Mouse (Mus musculus): ENCODE measurements around the gene Ppfibp1. TPM values are rescaled to one million over a fixed set of nuclear protein-coding genes. Genes with fewer than 3 reads are reported as not detected.

Ppfibp1 gene
- polyA plus RNA-seq, 1 experiment from 2014 or later, result 16.0 TPM

DNA sequence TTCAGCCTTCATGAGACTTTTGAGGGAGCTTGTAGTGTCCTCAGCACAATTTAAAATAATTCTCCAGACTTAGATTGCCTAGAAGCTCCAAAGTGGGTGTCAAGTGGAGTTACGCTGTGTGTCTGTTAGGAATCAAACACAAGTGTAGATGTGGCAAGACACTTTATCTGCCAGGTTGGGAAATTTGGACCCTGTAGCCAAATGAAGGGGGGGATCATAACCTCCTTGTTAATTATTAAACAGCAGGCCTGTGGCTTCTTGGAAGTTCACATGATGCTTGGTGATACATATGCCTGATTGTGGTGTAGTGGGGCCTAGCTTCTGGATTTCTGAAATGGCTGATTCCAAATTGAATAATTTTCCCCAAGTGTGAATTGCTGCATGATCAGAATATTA is 19.5 kb downstream of the Ppfibp1 start:
- 97% methylated on average over 1 of the region's 1 CpGs for WGBS
- Histone ChIP-seq H3K4me2 (replicated peaks) (no peak overlapping the region), H3K36me3 (replicated peaks; ENCODE audit: control insufficient read depth, insufficient read depth) (no peaks in the 10 kb centered on the region), H3K4me3 (replicated peaks; ENCODE audit: low read length) (no peak overlapping the region), H3K9me3 (ENCODE audit: control insufficient read depth, low read length) (no peaks in the 10 kb centered on the region), H3K27ac (no peak overlapping the region), H3K9ac (no peak overlapping the region), H3K4me1 (replicated peaks; ENCODE audit: control insufficient read depth, insufficient read depth, low read length) (no peaks in the 10 kb centered on the region), H3K27me3 (ENCODE audit: control insufficient read depth, insufficient read depth, low read length) (no peaks in the 10 kb centered on the region)
- no peak for ATAC-seq (ENCODE audit: low FRiP score)
- no peak for DNase-seq (ENCODE audit: low spot score)

DNA sequence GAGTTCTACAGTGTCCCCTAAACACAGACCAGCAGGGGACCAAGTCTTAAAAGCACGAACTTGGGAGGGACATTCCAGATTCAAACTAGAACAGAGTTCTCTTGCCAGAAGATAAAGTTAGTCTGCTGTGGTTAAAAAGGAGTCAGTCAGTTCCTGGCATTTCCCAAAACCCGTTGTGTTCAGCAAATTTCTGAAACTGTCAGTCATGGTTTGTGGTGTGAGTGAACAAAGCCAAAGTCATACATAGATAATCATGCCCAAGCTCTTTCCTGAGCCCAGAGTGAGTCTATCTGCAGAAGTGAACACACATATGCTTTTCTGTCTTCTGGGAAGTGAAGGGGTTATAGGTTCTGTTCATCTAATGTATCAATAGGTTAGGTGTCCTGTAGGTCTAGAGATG is 20.5 kb downstream of the Ppfibp1 start:
- Histone ChIP-seq H3K27me3 (ENCODE audit: control insufficient read depth, insufficient read depth, low read length) (no peaks in the 10 kb centered on the region), H3K36me3 (replicated peaks; ENCODE audit: control insufficient read depth, insufficient read depth) (no peaks in the 10 kb centered on the region), H3K4me1 (replicated peaks; ENCODE audit: control insufficient read depth, insufficient read depth, low read length) (0 out of 2 replicates have a peak, but pooled peaks cover 3% of the 10 kb centered on the region), H3K4me2 (replicated peaks) (no peak overlapping the region), H3K4me3 (replicated peaks; ENCODE audit: low read length) (no peak overlapping the region), H3K9ac (no peak overlapping the region), H3K27ac (no peak overlapping the region), H3K9me3 (ENCODE audit: control insufficient read depth, low read length) (no peaks in the 10 kb centered on the region)
- WGBS, result 69% methylated on average over 2 of the region's 2 CpGs
- ATAC-seq (ENCODE audit: low FRiP score) (no peak), DNase-seq (ENCODE audit: low spot score) (no peak)

DNA sequence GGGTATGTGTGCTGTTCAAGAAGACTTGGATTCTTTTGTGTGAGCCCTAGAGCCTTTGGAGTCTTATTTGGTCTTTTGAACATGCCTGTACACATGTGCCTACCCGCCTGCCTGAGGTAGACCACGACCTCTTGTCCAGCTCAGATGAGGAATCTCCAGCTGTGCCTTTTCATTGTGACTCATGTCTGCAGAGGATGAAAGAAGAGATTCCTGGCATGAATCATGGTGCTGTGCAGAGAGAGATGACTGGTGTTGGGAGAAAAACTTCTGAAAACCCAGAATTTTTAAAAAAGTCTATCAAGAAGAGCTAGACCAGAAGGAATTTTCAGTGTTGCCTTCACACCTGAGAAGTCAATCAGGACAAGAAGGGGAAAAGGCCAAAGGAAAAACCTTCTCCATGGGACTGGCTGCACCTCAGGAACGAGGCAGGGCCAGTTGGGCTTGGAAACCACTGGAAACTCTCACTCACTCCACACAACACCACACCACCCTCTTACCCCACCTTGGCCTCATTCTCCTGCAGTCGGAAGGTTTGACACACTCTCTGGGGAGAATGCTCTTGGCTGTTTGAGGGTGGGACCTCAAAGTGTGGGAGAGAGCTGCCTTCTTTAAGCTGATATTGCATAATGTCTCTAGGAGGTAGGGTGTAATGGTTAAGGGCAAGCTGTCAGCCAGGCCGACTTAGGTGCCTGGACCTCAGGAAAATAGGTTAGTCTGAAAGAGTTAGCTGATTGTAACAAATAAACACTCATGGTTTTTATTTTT is 21.6 kb downstream of the Ppfibp1 start:
- H3K36me3 ChIP-seq (replicated peaks; ENCODE audit: control insufficient read depth, insufficient read depth), result no peaks in the 10 kb centered on the region
- WGBS, result 86% methylated on average over 5 of the region's 5 CpGs
- H3K4me2 ChIP-seq (replicated peaks), result no peak overlapping the region
- no peaks in the 10 kb centered on the region for H3K27me3 ChIP-seq (ENCODE audit: control insufficient read depth, insufficient read depth, low read length)
- no peaks in the 10 kb centered on the region for H3K9me3 ChIP-seq (ENCODE audit: control insufficient read depth, low read length)
- H3K9ac ChIP-seq, result no peak overlapping the region
- ATAC-seq (ENCODE audit: low FRiP score) (no peak), DNase-seq (ENCODE audit: low spot score) (no peak)
- H3K27ac ChIP-seq, result no peak overlapping the region
- H3K4me3 ChIP-seq (replicated peaks; ENCODE audit: low read length), result no peak overlapping the region
- 0 out of 2 replicates have a peak, but pooled peaks cover 3% of the 10 kb centered on the region for H3K4me1 ChIP-seq (replicated peaks; ENCODE audit: control insufficient read depth, insufficient read depth, low read length)

DNA sequence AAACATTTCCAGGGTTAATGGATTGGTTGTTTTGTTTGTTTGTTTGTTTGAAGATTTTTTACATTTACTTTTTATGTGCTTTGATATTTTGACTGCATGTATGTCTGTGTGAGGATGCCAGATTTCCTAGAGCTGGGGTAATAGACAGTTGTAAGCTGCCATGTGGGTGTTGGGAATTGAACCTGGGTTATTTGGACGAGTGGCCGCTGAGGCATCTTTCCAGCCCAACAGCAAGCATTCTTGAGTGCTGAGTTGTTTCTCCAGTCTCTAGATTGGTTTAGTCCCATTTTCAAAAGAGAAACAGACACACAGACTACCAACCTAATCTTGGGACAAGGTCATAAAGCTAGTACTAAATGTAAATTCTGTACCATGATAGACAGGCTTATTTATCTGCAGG is 22.5 kb downstream of the Ppfibp1 start:
- H3K4me1 ChIP-seq (replicated peaks; ENCODE audit: control insufficient read depth, insufficient read depth, low read length), result 0 out of 2 replicates have a peak, but pooled peaks cover 3% of the 10 kb centered on the region
- DNase-seq (ENCODE audit: low spot score) (no peak), ATAC-seq (ENCODE audit: low FRiP score) (no peak)
- H3K27me3 ChIP-seq (ENCODE audit: control insufficient read depth, insufficient read depth, low read length), result no peaks in the 10 kb centered on the region
- H3K9ac ChIP-seq, result no peak overlapping the region
- no peaks in the 10 kb centered on the region for H3K36me3 ChIP-seq (replicated peaks; ENCODE audit: control insufficient read depth, insufficient read depth)
- H3K27ac ChIP-seq, result no peak overlapping the region
- no peak overlapping the region for H3K4me3 ChIP-seq (replicated peaks; ENCODE audit: low read length)
- H3K4me2 ChIP-seq (replicated peaks), result no peak overlapping the region
- 95% methylated on average over 2 of the region's 2 CpGs for WGBS
- no peaks in the 10 kb centered on the region for H3K9me3 ChIP-seq (ENCODE audit: control insufficient read depth, low read length)

DNA sequence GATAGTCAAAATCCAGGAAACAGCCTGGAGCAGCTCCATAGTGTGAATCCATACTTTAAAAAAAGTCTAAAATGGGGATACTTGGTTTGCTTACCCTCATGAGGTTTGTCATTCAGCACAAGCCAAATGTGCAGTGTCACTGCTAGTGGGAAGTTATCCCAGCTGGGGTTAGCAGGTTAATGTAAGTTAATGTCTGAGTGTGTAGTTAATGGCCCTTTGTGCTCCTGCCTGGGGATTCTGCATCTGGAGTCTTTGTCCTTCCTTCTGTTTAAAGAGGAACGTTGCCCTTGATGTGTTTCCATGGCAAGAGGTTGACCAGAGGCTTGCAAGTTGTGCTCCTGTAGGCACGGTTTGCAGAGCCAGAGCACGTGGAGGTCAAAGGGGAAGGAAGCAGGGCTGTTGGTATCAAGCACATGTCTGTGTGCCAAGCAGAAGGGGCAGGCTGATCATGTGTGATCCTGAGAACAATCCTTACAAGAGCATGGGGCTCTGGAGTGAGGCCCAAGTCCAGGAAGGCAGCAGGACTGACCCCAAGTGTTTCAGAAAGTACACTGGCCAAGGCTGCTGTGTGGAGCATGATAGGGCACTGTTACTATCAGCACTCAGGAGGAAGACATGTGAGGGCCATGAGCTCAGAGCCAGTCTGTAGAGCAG is 24.7 kb downstream of the Ppfibp1 start:
- DNase-seq (ENCODE audit: low spot score) (no peak), ATAC-seq (ENCODE audit: low FRiP score) (no peak)
- 18% methylated on average over 3 of the region's 3 CpGs for WGBS
- Histone ChIP-seq H3K27me3 (ENCODE audit: control insufficient read depth, insufficient read depth, low read length) (no peaks in the 10 kb centered on the region), H3K36me3 (replicated peaks; ENCODE audit: control insufficient read depth, insufficient read depth) (no peaks in the 10 kb centered on the region), H3K9me3 (ENCODE audit: control insufficient read depth, low read length) (no peaks in the 10 kb centered on the region), H3K4me2 (replicated peaks) (no peak overlapping the region), H3K4me1 (replicated peaks; ENCODE audit: control insufficient read depth, insufficient read depth, low read length) (0 out of 2 replicates have a peak, but pooled peaks cover 3% of the 10 kb centered on the region), H3K9ac (no peak overlapping the region), H3K27ac (no peak overlapping the region), H3K4me3 (replicated peaks; ENCODE audit: low read length) (no peak overlapping the region)

DNA sequence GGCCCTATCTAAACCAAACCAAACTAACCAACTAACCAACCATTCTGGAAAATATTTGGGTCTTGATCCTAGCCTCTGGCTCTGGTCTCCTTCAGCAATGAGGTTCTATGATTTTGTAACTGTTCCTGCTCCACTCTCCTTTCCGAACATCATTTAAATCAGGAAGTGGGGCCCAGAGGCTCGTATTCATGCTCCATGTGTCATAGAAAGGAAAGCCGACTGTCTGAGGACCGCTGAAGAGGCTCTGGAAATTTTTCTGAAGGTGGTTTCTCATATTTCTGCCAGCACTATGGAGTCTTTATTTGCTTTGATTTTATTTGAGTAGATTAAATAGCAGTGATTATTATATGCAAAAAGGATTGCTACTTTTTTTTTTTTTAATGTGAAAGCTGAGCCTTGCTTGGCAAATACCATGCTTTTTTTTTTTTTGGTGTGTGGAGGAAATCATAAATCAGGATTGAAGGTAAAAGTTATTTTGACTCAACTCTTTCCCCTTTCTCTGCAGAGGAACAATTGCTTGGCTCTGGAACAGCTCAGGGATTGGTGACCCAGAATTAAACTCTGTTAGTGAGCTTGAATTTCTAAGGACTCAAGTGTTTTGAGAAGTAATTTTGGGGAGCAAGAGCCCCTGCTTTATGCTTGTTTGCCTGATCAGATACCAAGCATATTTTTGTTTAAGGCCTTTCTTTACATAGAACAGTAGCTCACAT is 25.4 kb downstream of the Ppfibp1 start:
- ATAC-seq (ENCODE audit: low FRiP score) (no peak), DNase-seq (ENCODE audit: low spot score) (no peak)
- Histone ChIP-seq H3K9me3 (ENCODE audit: control insufficient read depth, low read length) (no peaks in the 10 kb centered on the region), H3K9ac (no peak overlapping the region), H3K4me1 (replicated peaks; ENCODE audit: control insufficient read depth, insufficient read depth, low read length) (0 out of 2 replicates have a peak, but pooled peaks cover 3% of the 10 kb centered on the region), H3K27ac (no peak overlapping the region), H3K4me2 (replicated peaks) (no peak overlapping the region), H3K4me3 (replicated peaks; ENCODE audit: low read length) (no peak overlapping the region), H3K27me3 (ENCODE audit: control insufficient read depth, insufficient read depth, low read length) (no peaks in the 10 kb centered on the region), H3K36me3 (replicated peaks; ENCODE audit: control insufficient read depth, insufficient read depth) (no peaks in the 10 kb centered on the region)
- 77% methylated on average over 4 of the region's 4 CpGs for WGBS

DNA sequence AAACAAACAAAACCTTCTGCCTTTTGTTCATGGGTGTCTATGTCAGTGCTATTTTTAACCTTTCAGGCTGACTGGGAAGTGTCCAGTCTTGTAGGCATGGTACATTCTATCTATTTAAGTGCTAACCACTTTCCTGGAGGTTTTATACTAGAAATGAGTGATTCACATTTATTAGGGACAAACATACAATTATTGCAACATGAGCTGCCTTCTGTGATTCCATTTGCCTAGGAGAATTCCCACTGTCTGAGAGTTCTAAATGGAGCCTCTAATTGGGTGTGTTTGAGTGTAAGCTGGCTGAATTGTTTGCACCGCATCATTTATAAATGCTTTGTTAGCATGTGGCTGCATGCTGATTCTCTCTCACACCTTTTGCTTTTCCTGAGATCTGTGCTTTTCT is 27.5 kb downstream of the Ppfibp1 start:
- 80% methylated on average over 1 of the region's 1 CpGs for WGBS
- Histone ChIP-seq H3K9me3 (ENCODE audit: control insufficient read depth, low read length) (no peaks in the 10 kb centered on the region), H3K36me3 (replicated peaks; ENCODE audit: control insufficient read depth, insufficient read depth) (no peaks in the 10 kb centered on the region), H3K9ac (no peak overlapping the region), H3K27me3 (ENCODE audit: control insufficient read depth, insufficient read depth, low read length) (no peaks in the 10 kb centered on the region), H3K4me3 (replicated peaks; ENCODE audit: low read length) (no peak overlapping the region), H3K27ac (no peak overlapping the region), H3K4me1 (replicated peaks; ENCODE audit: control insufficient read depth, insufficient read depth, low read length) (0 out of 2 replicates have a peak, but pooled peaks cover 3% of the 10 kb centered on the region), H3K4me2 (replicated peaks) (no peak overlapping the region)
- DNase-seq (ENCODE audit: low spot score) (no peak), ATAC-seq (ENCODE audit: low FRiP score) (no peak)

DNA sequence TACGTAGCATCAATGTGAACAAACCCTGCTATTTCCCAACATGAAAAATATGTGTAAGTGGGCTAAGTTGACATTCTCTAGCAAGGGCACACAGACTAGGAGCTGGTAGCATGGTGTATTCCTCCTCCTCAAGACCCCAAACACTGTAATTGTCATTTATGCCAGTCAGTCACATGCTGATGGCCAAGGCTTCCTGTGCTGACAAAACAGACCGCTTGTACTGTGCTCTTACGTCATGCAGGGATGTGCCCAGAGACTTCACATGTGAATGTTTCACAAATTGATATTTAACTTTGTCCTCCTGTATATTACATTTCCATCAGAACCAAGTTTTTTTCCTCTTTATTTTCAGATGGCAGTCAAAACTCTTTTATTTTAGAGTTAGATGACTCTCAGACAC is 29.1 kb downstream of the Ppfibp1 start:
- DNase-seq (ENCODE audit: low spot score) (no peak), ATAC-seq (ENCODE audit: low FRiP score) (no peak)
- Histone ChIP-seq H3K27me3 (ENCODE audit: control insufficient read depth, insufficient read depth, low read length) (no peaks in the 10 kb centered on the region), H3K36me3 (replicated peaks; ENCODE audit: control insufficient read depth, insufficient read depth) (no peaks in the 10 kb centered on the region), H3K27ac (no peak overlapping the region), H3K4me1 (replicated peaks; ENCODE audit: control insufficient read depth, insufficient read depth, low read length) (0 out of 2 replicates have a peak, but pooled peaks cover 3% of the 10 kb centered on the region), H3K4me2 (replicated peaks) (no peak overlapping the region), H3K4me3 (replicated peaks; ENCODE audit: low read length) (no peak overlapping the region), H3K9me3 (ENCODE audit: control insufficient read depth, low read length) (no peaks in the 10 kb centered on the region), H3K9ac (no peak overlapping the region)
- 89% methylated on average over 3 of the region's 3 CpGs for WGBS

DNA sequence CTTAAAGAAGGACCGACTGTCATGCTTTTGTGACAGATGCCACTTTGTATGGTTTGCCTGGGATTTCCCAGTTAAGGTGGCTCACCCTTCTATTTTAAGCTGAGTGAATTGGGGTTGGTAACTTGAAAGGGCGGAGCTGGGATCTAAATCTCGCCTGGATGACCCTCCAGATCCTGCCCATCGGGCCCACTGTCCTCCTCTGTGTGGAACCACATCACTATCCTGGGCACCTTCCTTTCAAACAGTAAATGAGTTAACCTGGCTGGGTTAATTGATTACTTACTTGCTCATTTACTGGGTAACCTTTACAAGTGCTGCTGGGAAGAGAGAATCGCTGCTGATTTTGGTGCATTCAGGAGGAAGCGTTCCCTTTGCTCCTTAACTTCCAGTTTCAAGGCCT is 30.1 kb downstream of the Ppfibp1 start:
- no peak overlapping the region for H3K4me3 ChIP-seq (replicated peaks; ENCODE audit: low read length)
- no peaks in the 10 kb centered on the region for H3K36me3 ChIP-seq (replicated peaks; ENCODE audit: control insufficient read depth, insufficient read depth)
- H3K27me3 ChIP-seq (ENCODE audit: control insufficient read depth, insufficient read depth, low read length), result no peaks in the 10 kb centered on the region
- ATAC-seq (ENCODE audit: low FRiP score), result no peak
- H3K4me1 ChIP-seq (replicated peaks; ENCODE audit: control insufficient read depth, insufficient read depth, low read length), result no peaks in the 10 kb centered on the region
- H3K9me3 ChIP-seq (ENCODE audit: control insufficient read depth, low read length), result no peaks in the 10 kb centered on the region
- no peak overlapping the region for H3K27ac ChIP-seq
- no peak for DNase-seq (ENCODE audit: low spot score)
- no peak overlapping the region for H3K9ac ChIP-seq
- no peak overlapping the region for H3K4me2 ChIP-seq (replicated peaks)
- 93% methylated on average over 6 of the region's 6 CpGs for WGBS
